Mouse (Mus musculus) hindbrain, embryonic 11.5 days (tissue): ENCODE data around the gene Plxdc1. TPM values are rescaled to one million over a fixed set of nuclear protein-coding genes. Genes with fewer than 3 reads are reported as not detected.
A peak's percentile ranks its signal among the peaks of the same experiment; 100 is the strongest.

Experiments
- ATAC-seq: fragments of 200-750 bp; cut with Nextera tagmentation; 2 replicates; pipeline ENCODE4 v1.8.0; 2017; ENCODE audit warnings: mild to moderate bottlenecking, moderate TSS enrichment, moderate library complexity; ENCODE audit not compliant: low FRiP score
- DNase-seq: peaks from one replicate; pipeline ENCODE4 v3.0.0-alpha.2; 2015; ENCODE audit warnings: low spot score
- H3K27ac ChIP-seq: fragments of 300-500 bp; sonication (generic); 2 replicates; pipeline ENCODE4 v1.5.1; 2014; ENCODE audit warnings: mild to moderate bottlenecking, low read depth, low read length
- H3K27me3 ChIP-seq: fragments of 300-500 bp; sonication (generic); 2 replicates; pipeline ENCODE4 v1.6.1; 2014; ENCODE audit warnings: mild to moderate bottlenecking, low read length, moderate library complexity, mixed read lengths; ENCODE audit not compliant: control insufficient read depth, insufficient read depth
- H3K36me3 ChIP-seq: fragments of 300-500 bp; sonication (generic); 2 replicates; pipeline ENCODE4 v1.6.1; 2014; ENCODE audit warnings: mild to moderate bottlenecking, low read length, moderate library complexity, mixed read lengths; ENCODE audit not compliant: control insufficient read depth, insufficient read depth
- H3K4me1 ChIP-seq: fragments of 300-500 bp; sonication (generic); replicated peaks from 2 replicates; pipeline ENCODE4 v1.6.1; 2014; ENCODE audit warnings: low read length, mixed read lengths; ENCODE audit not compliant: control insufficient read depth, insufficient read depth
- H3K4me2 ChIP-seq: fragments of 300-500 bp; sonication (generic); replicated peaks from 2 replicates; pipeline ENCODE4 v1.6.1; 2014; ENCODE audit warnings: mild to moderate bottlenecking, low read depth, low read length
- H3K4me3 ChIP-seq: fragments of 300-500 bp; sonication (generic); 2 replicates; pipeline ENCODE4 v1.5.1; 2014; ENCODE audit warnings: low read depth, low read length
- H3K9ac ChIP-seq: fragments of 300-500 bp; sonication (generic); 2 replicates; pipeline ENCODE4 v1.6.1; 2014; ENCODE audit warnings: low read depth, low read length
- H3K9me3 ChIP-seq: fragments of 300-500 bp; sonication (generic); 2 replicates; pipeline ENCODE4 v1.6.1; 2016; ENCODE audit warnings: low read length; ENCODE audit not compliant: control insufficient read depth
- WGBS: fragments of 180-500 bp; shearing (Covaris S2); extraction: QIAGEN DNeasy Blood & Tissue Kit; methylation state at CpG from one replicate; pipeline ENCODE4 v1.1.7; 2014; 5-methylcytosine and 5-hydroxymethylcytosine counted together
- polyA plus RNA-seq: library from polyadenylated mRNA; unstranded; fragments of >200 nt; fragmentation: Nextera tagmentation; extraction: Ambion mirVana; gene quantifications from 2 replicates; pipeline ENCODE4 v1.2.1, GENCODE M21; 2014

Gene Plxdc1
- polyA plus RNA-seq, 1 experiment from 2014 or later: 0.28 TPM

- Histone ChIP-seq H3K27ac (peak overlapping the region; percentile 85), H3K4me1 (0 out of 2 replicates have a peak, but pooled peaks cover 2% of the 10 kb centered on the region), H3K9ac (peak overlapping the region; percentile 86), H3K36me3 (no peaks in the 10 kb centered on the region), H3K4me2 (peak overlapping the region; percentile 56), H3K9me3 (no peaks in the 10 kb centered on the region), H3K27me3 (peaks cover 27% of the 10 kb centered on the region), H3K4me3 (peak overlapping the region; percentile 92)
- under 1% methylated on average over 42 of the region's 42 CpGs for WGBS
- ATAC-seq (peak; percentile 82), DNase-seq (peak; percentile 96)
These were observed 1.6 kb upstream of the Plxdc1 start for GRCm38 (mm10) chr11:97987551-97988526.

- no peak overlapping the region for H3K9ac ChIP-seq
- ATAC-seq: no peak
- H3K27ac ChIP-seq: no peak overlapping the region
- peak overlapping the region; percentile 82 for H3K4me2 ChIP-seq
- peaks cover 27% of the 10 kb centered on the region for H3K27me3 ChIP-seq
- H3K4me1 ChIP-seq: 0 out of 2 replicates have a peak, but pooled peaks cover 2% of the 10 kb centered on the region
- DNase-seq: no peak
- WGBS: 34% methylated on average over 11 of the region's 17 CpGs
- H3K9me3 ChIP-seq: no peaks in the 10 kb centered on the region
- H3K4me3 ChIP-seq: peak overlapping the region; percentile 92
- H3K36me3 ChIP-seq: no peaks in the 10 kb centered on the region
These were observed 658 bp upstream of the Plxdc1 start for GRCm38 (mm10) chr11:97986738-97987465.

GRCm38 (mm10) chr11:97983983-97984382 is 2.3 kb downstream of the Plxdc1 start:
- 76% methylated on average over 1 of the region's 1 CpGs for WGBS
- Histone ChIP-seq H3K4me3 (no peak overlapping the region), H3K27me3 (peaks cover 27% of the 10 kb centered on the region), H3K9ac (no peak overlapping the region), H3K27ac (no peak overlapping the region), H3K4me1 (peaks cover 2% of the 10 kb centered on the region; the same call in 1 of the 2 replicates), H3K36me3 (no peaks in the 10 kb centered on the region), H3K9me3 (no peaks in the 10 kb centered on the region), H3K4me2 (no peak overlapping the region)
- DNase-seq (no peak), ATAC-seq (no peak)

GRCm38 (mm10) chr11:97983506-97983905 is 2.7 kb downstream of the Plxdc1 start:
- H3K4me1 ChIP-seq: peaks cover 2% of the 10 kb centered on the region; the same call in 1 of the 2 replicates
- ATAC-seq: no peak
- H3K9ac ChIP-seq: no peak overlapping the region
- DNase-seq: no peak
- no peak overlapping the region for H3K4me3 ChIP-seq
- H3K27ac ChIP-seq: no peak overlapping the region
- 89% methylated on average over 3 of the region's 3 CpGs for WGBS
- H3K36me3 ChIP-seq: no peaks in the 10 kb centered on the region
- H3K27me3 ChIP-seq: peaks cover 27% of the 10 kb centered on the region
- no peaks in the 10 kb centered on the region for H3K9me3 ChIP-seq
- H3K4me2 ChIP-seq: no peak overlapping the region

GRCm38 (mm10) chr11:97982721-97983120 is 3.5 kb downstream of the Plxdc1 start:
- H3K9me3 ChIP-seq: no peaks in the 10 kb centered on the region
- ATAC-seq (no peak), DNase-seq (no peak)

GRCm38 (mm10) chr11:97980531-97980966 is 5.7 kb downstream of the Plxdc1 start:
- H3K9me3 ChIP-seq: no peaks in the 10 kb centered on the region
- H3K4me3 ChIP-seq: no peak overlapping the region
- H3K9ac ChIP-seq: no peak overlapping the region
- H3K36me3 ChIP-seq: no peaks in the 10 kb centered on the region
- no peak overlapping the region for H3K4me2 ChIP-seq
- H3K4me1 ChIP-seq: no peaks in the 10 kb centered on the region; the same call in 1 of the 2 replicates
- ATAC-seq (no peak), DNase-seq (no peak)
- 55% methylated on average over 9 of the region's 9 CpGs for WGBS
- H3K27ac ChIP-seq: no peak overlapping the region
- H3K27me3 ChIP-seq: peaks cover 9% of the 10 kb centered on the region

More at GRCm38 (mm10) chr11:97982721-97983120, 3.5 kb downstream of the Plxdc1 start:
- H3K4me2 ChIP-seq: no peak overlapping the region
- no peak overlapping the region for H3K27ac ChIP-seq
- no peaks in the 10 kb centered on the region for H3K36me3 ChIP-seq
- H3K9ac ChIP-seq: no peak overlapping the region
- no peak overlapping the region for H3K4me3 ChIP-seq
- WGBS: 90% methylated on average over 9 of the region's 9 CpGs
- H3K27me3 ChIP-seq: peaks cover 27% of the 10 kb centered on the region
- H3K4me1 ChIP-seq: peaks cover 2% of the 10 kb centered on the region; the same call in 1 of the 2 replicates

GRCm38 (mm10) chr11:97979824-97980495 is 6.3 kb downstream of the Plxdc1 start:
- ATAC-seq (no peak), DNase-seq (no peak)
- 71% methylated on average over 10 of the region's 10 CpGs for WGBS
- H3K4me2 ChIP-seq: no peak overlapping the region
- no peak overlapping the region for H3K27ac ChIP-seq
- no peaks in the 10 kb centered on the region for H3K9me3 ChIP-seq
- H3K4me3 ChIP-seq: no peak overlapping the region
- H3K36me3 ChIP-seq: no peaks in the 10 kb centered on the region
- no peak overlapping the region for H3K9ac ChIP-seq
- H3K27me3 ChIP-seq: peaks cover 4% of the 10 kb centered on the region; the same call in 1 of the 2 replicates
- no peaks in the 10 kb centered on the region; the same call in 1 of the 2 replicates for H3K4me1 ChIP-seq

- 91% methylated on average over 13 of the region's 13 CpGs for WGBS
- H3K4me3 ChIP-seq: no peak overlapping the region
These were observed 7.9 kb downstream of the Plxdc1 start for GRCm38 (mm10) chr11:97978392-97978791.

More at GRCm38 (mm10) chr11:97978392-97978791, 7.9 kb downstream of the Plxdc1 start:
- ATAC-seq: no peak
- H3K27ac ChIP-seq: no peak overlapping the region
- H3K9me3 ChIP-seq: no peaks in the 10 kb centered on the region
- no peak for DNase-seq
- no peak overlapping the region for H3K4me2 ChIP-seq
- H3K27me3 ChIP-seq: no peaks in the 10 kb centered on the region
- no peaks in the 10 kb centered on the region; the same call in 1 of the 2 replicates for H3K4me1 ChIP-seq
- H3K9ac ChIP-seq: no peak overlapping the region
- H3K36me3 ChIP-seq: no peaks in the 10 kb centered on the region
